Mouse (Mus musculus) heart, postnatal 0 days (tissue): ENCODE measurements around the gene Olfr960. TPM values are rescaled to one million over a fixed set of nuclear protein-coding genes. Genes with fewer than 3 reads are reported as not detected.
A peak's percentile ranks its signal among the peaks of the same experiment; 100 is the strongest.

Source experiments
- ATAC-seq: fragments of 200-750 bp; cut with Nextera tagmentation; 2 replicates; pipeline ENCODE4 v1.8.0; 2017; ENCODE audit warnings: low read depth, moderate number of reproducible peaks, moderate library complexity; ENCODE audit not compliant: insufficient read depth
- DNase-seq: peaks from one replicate; pipeline ENCODE4 v3.0.0-alpha.2; 2016; ENCODE audit warnings: low spot score
- H3K27ac ChIP-seq: fragments of 300-500 bp; sonication (generic); 2 replicates; pipeline ENCODE4 v1.5.1; 2014; ENCODE audit warnings: low read depth, mild to moderate bottlenecking
- H3K27me3 ChIP-seq: fragments of 300-500 bp; sonication (generic); 2 replicates; pipeline ENCODE4 v1.6.1; 2014; ENCODE audit warnings: low read length, mixed read lengths; ENCODE audit not compliant: control insufficient read depth, insufficient read depth
- H3K36me3 ChIP-seq: fragments of 300-500 bp; sonication (generic); replicated peaks from 2 replicates; pipeline ENCODE4 v1.6.1; 2014; ENCODE audit warnings: low read length, mixed read lengths; ENCODE audit not compliant: control insufficient read depth, insufficient read depth
- H3K4me1 ChIP-seq: fragments of 300-500 bp; sonication (generic); 2 replicates; pipeline ENCODE4 v1.6.1; 2014; ENCODE audit warnings: antibody characterized with exemption; ENCODE audit not compliant: control insufficient read depth, insufficient read depth
- H3K4me2 ChIP-seq: fragments of 300-500 bp; sonication (generic); 2 replicates; pipeline ENCODE4 v1.6.1; 2014; ENCODE audit warnings: low read depth, mild to moderate bottlenecking, low read length, moderate library complexity
- H3K4me3 ChIP-seq: fragments of 300-500 bp; sonication (generic); 2 replicates; pipeline ENCODE4 v1.5.1; 2014; ENCODE audit warnings: low read depth, low read length
- H3K9ac ChIP-seq: fragments of 300-500 bp; sonication (generic); replicated peaks from 2 replicates; pipeline ENCODE4 v1.6.1; 2014; ENCODE audit warnings: low read depth, low read length, mixed read lengths
- H3K9me3 ChIP-seq: fragments of 300-500 bp; sonication (generic); replicated peaks from 2 replicates; pipeline ENCODE4 v1.6.1; 2016; ENCODE audit warnings: low read length; ENCODE audit not compliant: control insufficient read depth
- CTCF ChIP-seq: IDR thresholded peaks from 2 replicates; pipeline ENCODE4 v1.5.1; 2016; ENCODE audit warnings: antibody characterized with exemption, control low read depth, low read depth
- EP300 ChIP-seq: IDR thresholded peaks from 2 replicates; pipeline ENCODE4 v1.6.1; 2016; ENCODE audit warnings: antibody characterized with exemption, low read depth
- WGBS: fragments of 180-500 bp; shearing (Covaris S2); extraction: QIAGEN DNeasy Blood & Tissue Kit; methylation state at CpG from one replicate; pipeline ENCODE4 v1.1.7; 2014; 5-methylcytosine and 5-hydroxymethylcytosine counted together
- polyA plus RNA-seq: library from polyadenylated mRNA; unstranded; fragments of >200 nt; fragmentation: Nextera tagmentation; extraction: Ambion mirVana; gene quantifications from 2 replicates; pipeline ENCODE4 v1.2.1, GENCODE M21; 2015
- total RNA-seq: library from RNA; depleted of rRNA; stranded (reverse); fragments of >200 nt; gene quantifications from 2 replicates; pipeline ENCODE4 v1.2.3, GENCODE M21; 2014; ENCODE audit warnings: low replicate concordance; rRNA removed

Gene Olfr960
- total RNA-seq: not detected in 2 replicates
- polyA plus RNA-seq: not detected in 2 replicates

GRCm38 (mm10) chr9:39621073-39621472, at the start of gene Olfr960:
Gene Olfr960, plus strand, starts transcription at chr9:39621373.
- no peak within 1 kb of the TSS for H3K9ac ChIP-seq
- no peak for ATAC-seq
- no peaks in the 10 kb centered on the region for H3K9me3 ChIP-seq
- no peaks in the 10 kb centered on the region for H3K4me1 ChIP-seq
- H3K36me3 ChIP-seq: no peaks in the 10 kb centered on the region
- no peak for DNase-seq
- H3K4me3 ChIP-seq: no peak within 1 kb of the TSS
- WGBS: 66% methylated on average over 1 of the region's 1 CpGs
- no peak for TF ChIP-seq CTCF
- no peak for TF ChIP-seq EP300
- H3K27me3 ChIP-seq: no peaks in the 10 kb centered on the region
- H3K4me2 ChIP-seq: no peak within 1 kb of the TSS
- H3K27ac ChIP-seq: no peak within 1 kb of the TSS

- Histone ChIP-seq H3K27ac (no peak within 1 kb of the TSS), H3K27me3 (no peaks in the 10 kb centered on the region), H3K9ac (no peak within 1 kb of the TSS), H3K4me2 (no peak within 1 kb of the TSS), H3K4me1 (no peaks in the 10 kb centered on the region), H3K9me3 (no peaks in the 10 kb centered on the region), H3K4me3 (no peak within 1 kb of the TSS), H3K36me3 (no peaks in the 10 kb centered on the region)
- no peak for DNase-seq
- no peak for TF ChIP-seq CTCF
- no peak for TF ChIP-seq EP300
- no peak for ATAC-seq
- WGBS: 43% methylated on average over 3 of the region's 3 CpGs
Measured at GRCm38 (mm10) chr9:39575469-39575868, 45.7 kb upstream of the Olfr960 start, which contains the start of gene Olfr959. Gene Olfr959, minus strand, starts transcription at chr9:39575569.

DNA sequence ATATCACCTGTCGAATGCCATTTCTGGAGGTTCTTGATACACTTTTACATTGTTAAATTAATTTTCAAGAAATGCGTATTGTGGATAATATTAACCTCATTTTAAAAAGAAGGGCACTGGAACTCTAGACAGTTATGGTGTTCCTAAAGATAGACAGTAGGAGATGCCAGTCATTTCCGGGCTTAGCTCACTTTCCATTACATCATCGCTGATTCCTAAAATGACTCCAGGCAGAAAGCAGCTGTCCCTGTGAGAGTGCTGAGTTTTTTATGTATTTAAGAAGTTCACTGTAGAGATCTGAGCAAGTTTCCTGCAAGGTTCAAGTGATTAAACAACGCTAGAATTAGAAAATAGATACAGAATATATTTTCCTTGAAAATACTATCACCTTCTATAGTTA, 44.1 kb upstream of the Olfr960 start:
- WGBS: 41% methylated on average over 5 of the region's 5 CpGs
- DNase-seq: peak; percentile 65
- no peak for ATAC-seq
- Histone ChIP-seq H3K9ac (no peak overlapping the region), H3K27me3 (no peaks in the 10 kb centered on the region), H3K4me1 (no peaks in the 10 kb centered on the region), H3K4me2 (no peak overlapping the region), H3K27ac (no peak overlapping the region), H3K36me3 (no peaks in the 10 kb centered on the region), H3K4me3 (no peak overlapping the region), H3K9me3 (no peaks in the 10 kb centered on the region)
- no peak for TF ChIP-seq CTCF
- TF ChIP-seq EP300: no peak

DNA sequence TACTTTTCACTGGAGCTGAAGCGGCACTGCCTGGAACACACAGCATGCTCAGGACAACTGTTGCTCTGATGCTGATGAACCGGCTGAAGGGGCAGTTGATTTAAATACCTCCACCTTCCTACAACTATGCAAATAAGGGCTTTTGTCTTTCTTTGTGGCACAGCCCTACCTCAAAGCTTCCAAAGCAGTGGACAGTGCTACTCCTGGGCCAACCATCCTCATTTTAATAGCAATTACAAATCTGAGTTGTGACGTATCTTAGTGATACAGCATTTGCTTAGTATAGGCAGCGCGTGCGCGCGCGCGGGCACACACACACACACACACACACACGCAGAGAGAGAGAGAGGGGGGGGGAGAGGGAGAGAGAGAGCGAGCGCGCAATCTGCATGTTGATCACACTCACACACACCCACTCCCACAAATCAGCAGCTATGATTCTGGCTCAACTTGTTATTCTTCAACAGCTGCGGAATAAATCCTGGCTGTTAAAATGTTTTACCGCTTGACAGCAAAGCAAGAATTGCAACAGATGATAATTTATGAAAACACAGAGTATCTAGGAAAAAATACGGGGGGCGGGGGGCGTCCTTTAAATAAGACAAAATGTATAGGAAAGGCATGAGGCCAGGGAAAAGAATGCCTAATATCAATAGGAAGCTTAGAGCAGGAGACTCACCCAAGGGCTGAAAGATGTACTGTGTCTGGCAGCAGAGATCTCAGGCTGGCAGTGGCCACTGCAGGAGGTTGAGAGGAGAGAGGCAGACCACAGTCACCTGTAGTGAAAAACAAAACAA, 18.4 kb upstream of the Olfr960 start:
- H3K9me3 ChIP-seq: no peaks in the 10 kb centered on the region
- H3K9ac ChIP-seq: peak overlapping the region; percentile 26; the same call in 1 of the 2 replicates
- H3K4me3 ChIP-seq: peak overlapping the region; percentile 47
- H3K27me3 ChIP-seq: no peaks in the 10 kb centered on the region
- peak overlapping the region; percentile 93 for H3K4me2 ChIP-seq
- no peak overlapping the region for H3K27ac ChIP-seq
- peaks cover 6% of the 10 kb centered on the region; the same call in 1 of the 2 replicates for H3K4me1 ChIP-seq
- ATAC-seq (peak; percentile 47; the same call in 1 of the 2 replicates), DNase-seq (no peak)
- TF ChIP-seq CTCF (no peak), EP300 (no peak)
- H3K36me3 ChIP-seq: no peaks in the 10 kb centered on the region
- WGBS: 1% methylated on average over 19 of the region's 19 CpGs

DNA sequence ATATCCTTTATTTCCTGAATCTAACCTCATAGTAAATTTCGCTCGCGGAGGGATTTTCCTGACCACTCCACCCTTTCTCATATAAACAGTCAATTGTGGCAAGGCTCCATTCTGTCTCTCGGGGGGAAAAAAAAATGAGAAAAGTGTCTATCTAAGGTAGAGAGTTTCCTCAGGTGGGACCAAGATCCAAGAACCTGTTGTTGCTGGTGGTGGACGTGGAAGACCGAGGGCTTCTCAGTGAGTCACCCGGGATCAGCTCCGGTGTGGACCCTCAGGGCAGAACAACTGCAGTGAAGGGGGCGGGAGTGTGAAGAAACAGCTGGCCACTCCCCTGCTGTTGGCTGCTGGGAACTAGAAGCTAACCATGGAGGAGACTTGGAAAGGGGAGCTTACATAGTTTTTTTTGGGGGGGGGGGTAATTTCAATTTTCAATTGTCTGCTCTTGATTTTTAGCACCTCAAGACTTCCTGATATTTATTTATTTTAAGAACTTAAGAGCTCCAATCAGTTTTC, 17.8 kb upstream of the Olfr960 start:
- no peak overlapping the region for H3K27ac ChIP-seq
- ATAC-seq (peak; percentile 47), DNase-seq (no peak)
- no peaks in the 10 kb centered on the region for H3K36me3 ChIP-seq
- H3K4me2 ChIP-seq: peak overlapping the region; percentile 93
- 0% methylated on average over 9 of the region's 9 CpGs for WGBS
- TF ChIP-seq CTCF: no peak
- peaks cover 6% of the 10 kb centered on the region; the same call in 1 of the 2 replicates for H3K4me1 ChIP-seq
- H3K9ac ChIP-seq: peak overlapping the region; percentile 42; the same call in 1 of the 2 replicates
- no peaks in the 10 kb centered on the region for H3K9me3 ChIP-seq
- no peaks in the 10 kb centered on the region for H3K27me3 ChIP-seq
- peak overlapping the region; percentile 47 for H3K4me3 ChIP-seq
